Mouse (Mus musculus) cerebellum, adult (tissue): ENCODE results near the gene Dync2h1.
A peak's percentile ranks its signal among the peaks of the same experiment; 100 is the strongest.
"Not testable (repeated sequence)": the region's sequence is repeated elsewhere in the genome, so short reads cannot be mapped to it uniquely, and the experiment has no call there.

ENCODE experiments used
- ATAC-seq: cut with Nextera tagmentation; 2 replicates; pipeline ENCODE4 v1.9.2; 2017; ENCODE audit warnings: mild to moderate bottlenecking, moderate library complexity, mixed read lengths; ENCODE audit not compliant: insufficient number of reproducible peaks, low FRiP score, low TSS enrichment

Gene Dync2h1

DNA sequence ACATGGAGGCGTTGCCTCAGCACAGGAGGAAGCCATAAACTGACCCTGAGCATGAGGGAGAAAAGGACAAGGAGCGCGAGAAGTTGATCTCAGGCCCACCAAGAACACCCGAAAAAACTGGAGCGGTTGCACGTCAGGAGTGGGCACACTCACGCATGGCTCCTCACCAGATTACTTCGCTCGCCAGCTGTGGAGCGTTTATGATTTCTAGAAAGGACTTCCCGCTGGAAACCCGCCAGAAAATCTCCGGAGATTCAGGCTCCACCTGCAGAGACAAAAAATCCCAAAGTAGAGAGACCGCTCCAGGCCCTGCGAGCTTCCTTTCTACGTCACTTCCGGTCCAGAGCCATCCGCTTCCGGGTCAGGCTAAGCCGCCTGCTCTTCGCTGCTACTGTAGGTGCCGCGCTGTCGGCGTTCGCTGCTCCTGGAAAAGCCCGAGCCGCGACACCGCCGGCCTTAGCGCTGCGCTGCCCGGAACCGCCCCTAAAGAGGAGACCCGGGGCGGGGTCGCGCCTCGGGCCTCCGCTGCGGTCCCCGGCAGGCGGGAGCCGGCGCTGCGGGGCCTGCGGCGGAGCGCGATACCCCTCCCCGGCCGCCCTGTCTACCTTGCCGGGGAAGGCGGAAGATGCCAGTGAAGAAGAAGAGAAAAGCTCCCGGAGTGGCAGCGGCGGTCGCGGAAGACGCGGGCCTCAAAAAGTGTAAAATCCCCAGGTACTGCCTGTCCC, at the start of gene Dync2h1, which contains the start of gene Dcun1d5:
Dync2h1 (minus strand) TSS at position 275 of the 725 bp plus-strand sequence.
Dcun1d5 (plus strand) TSS at position 349 of the 725 bp plus-strand sequence.
- ATAC-seq, result peak; percentile 99

GRCm38 (mm10) chr9:7221460-7221859, 37.2 kb upstream of the Dync2h1 start:
- no peak for ATAC-seq

DNA sequence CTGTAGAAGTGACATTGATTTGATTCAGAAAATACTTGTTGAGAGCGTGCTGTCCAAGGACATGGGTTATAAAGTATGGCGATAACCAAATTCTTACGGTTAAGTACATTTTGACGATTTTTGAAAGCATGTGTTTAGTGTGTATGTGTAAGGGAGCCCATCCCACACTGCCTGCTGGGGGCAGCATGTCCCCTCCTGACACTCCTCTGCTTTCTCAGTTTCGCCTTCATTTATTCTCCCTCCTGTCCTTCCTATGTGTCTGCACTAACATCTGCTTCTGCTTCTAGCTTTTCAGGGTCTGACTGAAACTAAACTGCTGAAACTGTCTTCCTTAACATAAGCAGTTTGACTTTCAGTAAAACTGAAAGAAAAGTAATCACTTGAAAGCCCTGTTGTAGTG, 36.8 kb upstream of the Dync2h1 start:
- no peak for ATAC-seq

DNA sequence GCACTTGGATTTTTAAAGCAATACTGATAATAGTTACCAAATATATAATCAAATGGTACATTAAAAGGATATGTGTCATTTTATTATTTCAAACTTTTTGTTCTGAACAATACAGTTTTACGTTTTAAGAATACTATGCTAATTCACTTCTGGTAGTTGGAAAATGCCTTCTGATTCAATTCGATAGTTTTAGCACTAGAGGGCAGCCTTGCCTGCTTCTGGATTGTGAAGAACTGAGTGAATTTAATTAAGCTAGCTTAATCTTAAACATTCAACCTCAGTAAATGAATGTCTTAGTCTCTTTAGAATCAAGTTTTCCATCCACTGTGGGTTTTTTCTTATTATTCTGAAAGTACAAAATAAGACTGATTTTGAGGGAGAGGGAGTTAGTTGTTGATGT, 32.0 kb upstream of the Dync2h1 start:
- ATAC-seq, result no peak

DNA sequence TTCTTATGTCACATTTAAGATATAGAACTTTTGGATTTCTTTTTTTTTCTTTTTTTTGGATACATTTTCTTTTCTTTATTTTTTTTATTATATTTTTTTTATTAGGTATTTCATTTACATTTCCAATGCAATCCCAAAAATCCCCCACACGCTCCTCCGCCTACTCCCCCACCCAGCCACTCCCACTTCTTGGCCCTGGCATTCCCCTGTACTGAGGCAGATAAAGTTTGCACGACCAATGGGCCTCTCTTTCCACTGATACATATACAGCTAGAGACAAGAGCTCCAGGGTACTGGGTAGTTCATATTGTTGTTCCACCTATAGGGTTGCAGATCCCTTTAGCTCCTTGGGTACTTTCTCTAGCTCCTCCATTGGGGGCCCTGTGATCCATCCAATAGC, 6.4 kb upstream of the Dync2h1 start:
- ATAC-seq, result not testable (repeated sequence)

- ATAC-seq, result peak; percentile 72
Observed at GRCm38 (mm10) chr9:7184897-7185291, 648 bp upstream of the Dync2h1 start.

- ATAC-seq, result peak; percentile 100
Observed at GRCm38 (mm10) chr9:7176618-7177610, 7.3 kb downstream of the Dync2h1 start.

GRCm38 (mm10) chr9:7173756-7174155, 10.5 kb downstream of the Dync2h1 start:
- no peak for ATAC-seq

DNA sequence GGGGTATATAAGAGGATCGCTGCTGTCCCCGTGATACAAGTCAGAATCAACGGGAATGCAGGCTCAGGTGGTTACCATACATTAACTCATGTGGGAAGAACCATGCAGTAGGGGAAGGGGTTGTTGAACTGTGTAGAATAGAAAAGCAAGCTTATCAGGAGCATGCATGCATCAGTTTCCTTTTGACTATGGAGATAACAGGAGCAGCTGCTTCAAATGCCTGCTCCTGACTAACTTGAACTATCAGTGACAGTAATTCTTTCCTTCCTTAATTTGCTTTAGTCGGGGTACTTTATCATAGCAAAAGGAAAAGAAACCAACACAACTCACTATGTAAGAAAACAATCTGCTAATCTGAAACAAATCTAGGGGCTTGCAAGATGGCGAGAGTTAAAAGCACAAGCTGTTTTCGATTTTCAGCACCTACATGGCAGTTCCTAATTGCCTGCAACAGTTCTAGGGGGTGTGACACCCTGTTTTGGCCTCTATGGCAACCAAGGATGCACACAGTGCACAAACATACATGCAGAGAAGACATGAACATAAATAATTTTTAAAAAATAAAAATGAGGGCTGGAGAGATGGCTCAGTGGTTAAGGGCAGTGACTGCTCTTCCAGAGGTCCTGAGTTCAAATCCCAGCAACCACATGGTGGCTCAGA, 16.8 kb downstream of the Dync2h1 start:
- no peak for ATAC-seq

GRCm38 (mm10) chr9:7160688-7161087, 23.6 kb downstream of the Dync2h1 start:
- ATAC-seq, result no peak

DNA sequence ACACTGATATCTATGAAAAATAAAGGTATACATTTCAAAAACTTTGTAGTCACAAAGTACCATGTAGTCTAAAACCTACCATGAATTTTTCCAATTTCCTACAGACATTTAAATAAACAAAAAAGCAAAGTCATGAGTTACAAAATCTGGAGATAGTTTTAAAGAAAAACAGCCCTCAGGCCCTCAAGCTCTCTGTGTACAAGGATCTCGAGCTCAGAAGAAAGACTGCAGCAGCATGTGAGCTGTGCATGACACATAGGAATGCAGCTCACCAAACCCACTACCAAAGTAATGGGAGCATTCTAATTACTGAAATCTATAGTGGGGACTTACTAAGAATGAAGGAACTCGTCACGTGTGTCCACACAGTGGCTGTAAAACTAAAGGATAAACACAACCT, 24.5 kb downstream of the Dync2h1 start:
- no peak for ATAC-seq

GRCm38 (mm10) chr9:7158605-7159004, 25.6 kb downstream of the Dync2h1 start:
- ATAC-seq, result no peak

DNA sequence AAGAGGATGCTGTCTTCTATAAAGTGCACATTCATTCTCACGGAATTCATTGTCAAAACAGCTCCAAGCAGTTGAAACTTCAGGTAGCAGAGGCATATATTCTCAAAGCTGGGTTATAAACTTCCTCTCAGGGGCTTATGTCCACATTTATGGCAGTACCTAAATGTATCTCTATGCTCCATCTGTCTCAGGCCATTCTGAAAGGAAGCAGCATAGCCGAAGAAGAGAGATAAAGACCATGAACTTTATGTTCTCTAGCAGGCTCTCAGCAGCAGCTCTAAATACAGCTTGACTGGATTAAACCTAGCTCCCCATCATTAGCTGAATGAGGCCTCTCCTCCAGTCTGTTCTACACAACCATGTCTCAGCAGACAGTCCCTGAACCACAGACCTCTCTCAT, 29.9 kb downstream of the Dync2h1 start:
- no peak for ATAC-seq

GRCm38 (mm10) chr9:7122863-7123262, 61.4 kb downstream of the Dync2h1 start:
- no peak for ATAC-seq

DNA sequence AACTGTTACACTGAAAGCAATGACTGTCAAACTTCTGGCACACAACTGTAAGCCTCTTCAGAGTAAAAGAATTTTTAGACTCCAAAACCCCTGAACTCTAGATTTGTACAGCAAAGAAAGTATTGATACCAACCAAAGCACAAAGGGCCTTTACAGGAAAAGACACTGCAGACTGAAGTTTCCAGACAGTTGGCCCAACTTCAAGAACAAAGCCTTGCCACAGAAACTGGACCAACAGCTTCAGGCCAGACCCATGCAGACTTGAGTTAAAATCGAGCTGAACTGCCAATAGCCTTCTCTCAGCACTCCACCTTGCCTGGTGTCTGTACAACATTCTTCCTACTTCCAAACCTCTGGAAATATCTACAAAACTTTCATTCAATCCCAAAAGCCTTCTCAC, 74.1 kb downstream of the Dync2h1 start:
- ATAC-seq, result no peak

GRCm38 (mm10) chr9:7101361-7101760, 82.9 kb downstream of the Dync2h1 start:
- no peak for ATAC-seq

DNA sequence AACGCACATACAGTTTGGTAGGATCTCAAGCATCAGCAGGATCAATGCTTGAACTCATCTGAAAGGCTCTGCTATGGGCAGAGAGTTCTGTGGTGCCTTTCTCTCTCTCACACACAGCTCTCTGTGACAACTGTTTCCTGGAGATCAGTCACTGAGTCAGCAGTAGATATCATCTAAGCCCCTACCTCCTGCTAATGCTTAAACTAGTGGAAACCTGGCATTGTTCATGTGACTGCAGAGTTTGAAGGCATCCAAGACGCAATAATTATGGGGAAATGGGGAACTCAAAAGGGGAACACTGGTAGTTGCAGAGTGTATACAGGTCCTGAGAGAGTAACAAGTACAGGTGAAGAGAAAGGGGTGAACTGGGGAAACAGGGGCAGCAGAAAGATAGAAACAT, 109.6 kb downstream of the Dync2h1 start:
- ATAC-seq, result no peak

GRCm38 (mm10) chr9:7070846-7071245, 113.4 kb downstream of the Dync2h1 start:
- ATAC-seq, result no peak

DNA sequence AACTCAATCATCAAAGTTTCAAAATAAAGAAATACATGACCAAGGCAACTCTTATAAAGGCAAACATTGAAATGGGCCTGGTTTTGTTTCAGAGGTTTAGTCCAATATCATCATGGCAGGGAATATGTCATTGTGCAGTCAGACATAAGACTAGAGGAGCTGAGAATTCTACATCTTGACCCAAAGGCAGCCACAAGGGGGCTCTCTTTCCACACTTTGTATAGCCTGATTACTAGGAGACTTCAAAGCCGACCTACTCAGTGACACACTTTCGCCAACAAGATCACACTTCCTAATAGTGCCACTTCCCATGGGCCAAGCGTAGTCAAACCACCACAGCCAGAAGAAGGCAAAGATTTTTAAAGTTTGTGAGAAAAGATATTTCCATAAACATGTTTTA, 133.7 kb downstream of the Dync2h1 start:
- no peak for ATAC-seq

- ATAC-seq, result no peak
Observed at GRCm38 (mm10) chr9:7042635-7043273, 141.5 kb downstream of the Dync2h1 start.
